Mouse (Mus musculus) megakaryocyte progenitor cell, adult 5-6 weeks (primary cell): ENCODE data around the gene Surf1. TPM values are rescaled to one million over a fixed set of nuclear protein-coding genes. Genes with fewer than 3 reads are reported as not detected.
"Not testable (repeated sequence)": the region's sequence is repeated elsewhere in the genome, so short reads cannot be mapped to it uniquely, and the experiment has no call there.

Source experiments
- ATAC-seq: replicated peaks from 2 replicates; pipeline ENCODE4 v1.8.0; 2016; ENCODE audit warnings: mild to moderate bottlenecking, moderate TSS enrichment, inconsistent platforms; ENCODE audit not compliant: poor library complexity
- total RNA-seq, 2 experiments: library from RNA; stranded (forward) in 1 of 2; stranded (reverse) in 1 of 2; fragments of 157-497, 149-512 nt in 1 of 2; fragments of 200-1000 nt in 1 of 2; gene quantifications; 2 replicates each; pipeline versions ENCODE4 v1.2.3 to v1.2.4; 2015 to 2017

Surf1 gene
- total RNA-seq, 2 experiments from 2014 or later, result 72.3 to 73.5 TPM

- no peak for ATAC-seq
These were observed 14.4 kb downstream of the Surf1 start for GRCm38 (mm10) chr2:26901834-26902400.

- ATAC-seq, result no peak
These were observed 15.6 kb downstream of the Surf1 start for GRCm38 (mm10) chr2:26900731-26901130.

DNA sequence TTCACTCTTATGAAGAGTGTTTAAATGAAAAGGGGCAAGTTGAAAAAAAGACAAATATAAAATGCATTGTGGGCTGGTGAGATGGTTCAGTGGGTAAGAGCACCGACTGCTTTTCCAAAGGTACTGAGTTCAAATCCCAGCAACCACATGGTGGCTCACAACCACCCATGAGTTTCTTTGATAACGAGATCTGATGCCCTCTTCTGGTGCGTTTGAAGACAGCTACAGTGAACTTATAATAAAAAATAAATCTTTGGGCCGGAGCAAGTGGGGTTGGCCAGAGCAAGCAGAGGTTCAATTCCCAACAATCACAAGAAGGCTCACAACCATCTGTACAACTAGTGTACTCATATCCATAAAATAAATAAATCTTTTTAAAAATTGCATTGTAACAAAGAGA, 20.4 kb downstream of the Surf1 start:
- ATAC-seq, result no peak

- ATAC-seq, result not testable (repeated sequence)
These were observed 30.2 kb downstream of the Surf1 start for GRCm38 (mm10) chr2:26886170-26886569.

DNA sequence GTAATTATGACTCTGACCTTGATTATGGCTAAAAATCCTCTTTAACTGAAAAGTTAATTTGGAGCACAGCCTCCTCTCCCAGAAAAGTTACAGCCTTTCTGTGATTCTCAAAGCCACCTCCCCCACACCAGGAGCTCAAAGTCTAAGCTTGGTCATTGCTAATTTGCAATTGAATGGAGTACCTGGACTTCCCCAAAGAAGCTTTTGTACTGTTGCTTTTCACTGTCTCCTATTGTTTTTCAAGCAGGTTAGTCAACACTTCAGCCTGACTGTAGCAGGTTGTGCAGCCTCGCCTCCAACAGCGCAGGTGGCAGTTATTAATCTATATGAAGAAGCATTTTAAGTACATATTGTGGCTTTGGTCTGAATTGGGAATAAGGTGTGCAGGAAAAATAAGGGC, 30.8 kb downstream of the Surf1 start:
- not testable (repeated sequence) for ATAC-seq

DNA sequence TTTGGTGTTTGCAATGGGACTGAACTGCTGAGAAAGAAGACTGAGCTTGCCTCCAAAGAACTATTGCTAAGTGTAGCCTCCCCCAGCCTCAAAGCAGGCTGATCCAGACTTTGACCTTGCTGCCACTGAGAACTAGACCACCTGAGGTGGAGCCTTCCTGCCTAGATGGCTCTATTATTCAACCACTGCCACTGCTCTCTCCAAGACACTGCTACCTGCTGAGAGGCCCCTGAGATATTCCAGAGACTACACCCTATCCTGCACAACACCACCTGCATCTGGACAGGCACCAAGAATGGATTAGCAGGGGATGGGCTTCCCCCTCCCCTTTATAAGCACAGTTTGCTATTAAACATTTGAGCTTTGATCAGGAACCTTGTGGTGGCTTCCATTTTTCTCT, 37.8 kb downstream of the Surf1 start:
- no peak for ATAC-seq

DNA sequence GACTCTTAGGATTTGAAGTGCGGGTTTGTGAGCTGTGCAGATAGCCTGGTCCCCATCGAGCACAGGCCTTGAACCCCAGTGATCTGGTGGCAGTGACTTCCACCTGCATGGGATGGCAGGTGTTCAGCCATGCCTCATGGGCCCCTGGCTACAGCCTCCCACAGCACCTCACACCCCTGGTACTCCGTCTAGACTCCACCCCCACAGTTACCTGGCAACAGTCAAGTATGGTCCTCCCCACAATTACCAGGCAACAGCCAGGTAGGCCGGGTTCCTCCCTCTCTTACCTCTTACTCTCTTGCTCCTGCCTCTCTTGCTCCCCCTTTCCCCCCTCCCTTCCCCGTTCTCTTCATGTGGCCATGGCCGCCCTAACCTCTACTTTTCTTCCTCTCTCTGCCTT, 45.7 kb downstream of the Surf1 start:
- ATAC-seq, result no peak

DNA sequence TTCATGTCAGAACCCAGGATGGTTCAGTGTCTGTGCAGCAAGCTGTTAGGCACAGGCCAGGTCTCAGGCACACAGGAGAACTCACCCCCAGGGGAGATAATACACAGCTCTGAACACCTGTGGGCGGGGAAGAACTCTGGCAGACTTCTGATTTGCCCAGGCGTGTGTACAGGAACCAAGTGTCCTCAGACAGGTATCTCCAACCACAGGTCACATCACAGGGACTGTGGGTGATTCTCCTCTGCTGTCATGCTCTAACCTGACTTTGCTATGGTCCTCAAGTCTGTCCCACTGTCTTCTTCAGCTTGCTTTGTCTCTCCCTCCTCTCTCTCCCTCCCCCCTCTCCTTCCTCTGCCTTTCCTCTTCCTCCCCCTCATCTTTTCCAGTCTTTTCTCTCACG, 51.5 kb downstream of the Surf1 start, which contains the start of gene Abo:
TSS of gene Abo (minus strand) at position 101 of the 400 bp plus-strand sequence.
- ATAC-seq, result no peak

Other genes with a start within 250 kb of the Surf1 start
- gene Lcn4, start 245.2 kb downstream of the Surf1 start, total RNA-seq (2015), result 0.30 and 1.6 TPM in 2 replicates
- gene Lcn4, start 245.2 kb downstream of the Surf1 start, total RNA-seq (2017), result not detected in 2 replicates
- not detected in 2 replicates for gene Abo, start 51.6 kb downstream of the Surf1 start, total RNA-seq (2015)
- not detected in 2 replicates for gene Abo, start 51.6 kb downstream of the Surf1 start, total RNA-seq (2017)
- gene Surf6, start 13.7 kb downstream of the Surf1 start, total RNA-seq (2015), result 14.7 and 26.2 TPM in 2 replicates
- 50.7 and 56.8 TPM in 2 replicates for gene Surf6, start 13.7 kb downstream of the Surf1 start, total RNA-seq (2017)
- gene Med22, start 5.9 kb downstream of the Surf1 start, total RNA-seq (2015), result 7.2 and 7.7 TPM in 2 replicates
- gene Med22, start 5.9 kb downstream of the Surf1 start, total RNA-seq (2017), result 17.0 and 17.6 TPM in 2 replicates
- 2,379 and 2,445 TPM in 2 replicates for gene Rpl7a, start 5.8 kb downstream of the Surf1 start, total RNA-seq (2015)
- 2,150 and 2,311 TPM in 2 replicates for gene Rpl7a, start 5.8 kb downstream of the Surf1 start, total RNA-seq (2017)
- 55.3 and 55.8 TPM in 2 replicates for gene Surf2, start 163 bp downstream of the Surf1 start, total RNA-seq (2015)
- 62.8 and 86.7 TPM in 2 replicates for gene Surf2, start 163 bp downstream of the Surf1 start, total RNA-seq (2017)
- gene Surf4, start 17.4 kb upstream of the Surf1 start, total RNA-seq (2015), result 121 and 123 TPM in 2 replicates
- 107 and 114 TPM in 2 replicates for gene Surf4, start 17.4 kb upstream of the Surf1 start, total RNA-seq (2017)
- 0.05 and 0.15 TPM in 2 replicates for gene Stkld1, start 17.5 kb upstream of the Surf1 start, total RNA-seq (2015)
- gene Stkld1, start 17.5 kb upstream of the Surf1 start, total RNA-seq (2017), result 0.14 TPM in 1 of 2 replicates, not detected in the other
- gene Rexo4, start 47.9 kb upstream of the Surf1 start, total RNA-seq (2015), result 24.9 and 25.2 TPM in 2 replicates
- 88.4 and 127 TPM in 2 replicates for gene Rexo4, start 47.9 kb upstream of the Surf1 start, total RNA-seq (2017)
- gene Adamts13, start 56.9 kb upstream of the Surf1 start, total RNA-seq (2015), result 0.15 and 1.3 TPM in 2 replicates
- gene Adamts13, start 56.9 kb upstream of the Surf1 start, total RNA-seq (2017), result not detected in 2 replicates
- gene Cacfd1, start 93.4 kb upstream of the Surf1 start, total RNA-seq (2015), result 15.9 and 18.2 TPM in 2 replicates
- 5.1 and 11.5 TPM in 2 replicates for gene Cacfd1, start 93.4 kb upstream of the Surf1 start, total RNA-seq (2017)
- gene Slc2a6, start 111.5 kb upstream of the Surf1 start, total RNA-seq (2015), result 2.7 and 2.9 TPM in 2 replicates
- gene Slc2a6, start 111.5 kb upstream of the Surf1 start, total RNA-seq (2017), result 4.6 and 6.7 TPM in 2 replicates
- gene Mymk, start 155.6 kb upstream of the Surf1 start, total RNA-seq (2015), result not detected in 2 replicates
- not detected in 2 replicates for gene Mymk, start 155.6 kb upstream of the Surf1 start, total RNA-seq (2017)
- not detected in 2 replicates for gene Adamtsl2, start 162.8 kb upstream of the Surf1 start, total RNA-seq (2015)
- not detected in 2 replicates for gene Adamtsl2, start 162.8 kb upstream of the Surf1 start, total RNA-seq (2017)
- not detected in 2 replicates for gene Fam163b, start 226.0 kb upstream of the Surf1 start, total RNA-seq (2015)
- not detected in 2 replicates for gene Fam163b, start 226.0 kb upstream of the Surf1 start, total RNA-seq (2017)
- not detected in 2 replicates for gene Dbh, start 248.7 kb upstream of the Surf1 start, total RNA-seq (2015)
- not detected in 2 replicates for gene Dbh, start 248.7 kb upstream of the Surf1 start, total RNA-seq (2017)